Mouse (Mus musculus) CH12.LX (cell line): ENCODE measurements around the gene Ssr1. TPM values are rescaled to one million over a fixed set of nuclear protein-coding genes. Genes with fewer than 3 reads are reported as not detected.

Experiments used
- DNase-seq: peaks from one replicate; pipeline ENCODE4 v3.0.0-alpha.2; 2013; ENCODE audit errors: extremely low read depth
- H3K27ac ChIP-seq: 2 replicates; pipeline ENCODE4 v1.5.1; 2012; ENCODE audit warnings: low read depth, mild to moderate bottlenecking, control low read depth, moderate library complexity; ENCODE audit not compliant: insufficient read depth
- H3K27me3 ChIP-seq: replicated peaks from 2 replicates; pipeline ENCODE3; 2012; ENCODE audit warnings: inconsistent platforms
- H3K36me3 ChIP-seq, 2 experiments: replicated peaks in 1 of 2; 2 replicates each; pipeline versions ENCODE3 to v1.6.1; 2012; ENCODE audit warnings: inconsistent platforms in 1 of 2, low read length in 1 of 2, mild to moderate bottlenecking in 1 of 2, mixed read lengths in 1 of 2, moderate library complexity in 1 of 2; ENCODE audit not compliant: control insufficient read depth in 1 of 2, insufficient read depth in 1 of 2
- H3K4me1 ChIP-seq, 2 experiments: 2 replicates each; pipeline ENCODE4 v1.6.1; 2012; ENCODE audit warnings: inconsistent platforms in 1 of 2, moderate library complexity in 1 of 2; ENCODE audit not compliant: insufficient read depth in 2 of 2, control insufficient read depth in 1 of 2
- H3K4me2 ChIP-seq: 2 replicates; pipeline ENCODE4 v1.6.1; 2012; ENCODE audit warnings: low read depth, mild to moderate bottlenecking, control low read depth; ENCODE audit not compliant: poor library complexity, insufficient read depth, severe bottlenecking
- H3K4me3 ChIP-seq, 3 experiments: fragments of 150-350 bp in 1 of 3; sonication (generic) in 1 of 3; replicated peaks in 1 of 3; 2 replicates each; pipeline versions ENCODE3 to v1.5.1; 2011 to 2012; ENCODE audit warnings: low read depth in 2 of 3, low read length in 2 of 3, mild to moderate bottlenecking in 2 of 3, moderate library complexity in 2 of 3, control low read depth in 1 of 3, improper control_type of control experiment in 1 of 3, inconsistent platforms in 1 of 3, mixed read lengths in 1 of 3; ENCODE audit not compliant: poor library complexity in 1 of 3
- H3K79me2 ChIP-seq: replicated peaks from 2 replicates; pipeline ENCODE4 v1.6.1; 2012; ENCODE audit warnings: mild to moderate bottlenecking, moderate library complexity; ENCODE audit not compliant: control insufficient read depth, poor library complexity, insufficient read depth, severe bottlenecking; ENCODE audit errors: extremely low read depth
- H3K9ac ChIP-seq: 2 replicates; pipeline ENCODE4 v1.6.1; 2012; ENCODE audit warnings: low read depth, mild to moderate bottlenecking, control low read depth, moderate library complexity; ENCODE audit not compliant: insufficient read depth
- H3K9me3 ChIP-seq: replicated peaks from 2 replicates; pipeline ENCODE3; 2012; ENCODE audit warnings: low read length, inconsistent platforms, mixed read lengths
- BHLHE40 ChIP-seq: IDR thresholded peaks from 2 replicates; pipeline ENCODE4 v1.6.1; 2011; ENCODE audit warnings: mild to moderate bottlenecking, low read depth, low read length, improper control_type of control experiment
- CHD2 ChIP-seq: IDR thresholded peaks from 2 replicates; pipeline ENCODE4 v1.6.1; 2011; ENCODE audit warnings: low read length, improper control_type of control experiment
- E2F4 ChIP-seq: IDR thresholded peaks from 2 replicates; pipeline ENCODE4 v1.6.1; 2011; ENCODE audit warnings: low read depth, low read length, improper control_type of control experiment; ENCODE audit not compliant: insufficient replicate concordance
- ELF1 ChIP-seq: IDR thresholded peaks from 2 replicates; pipeline ENCODE4 v1.6.1; 2014; ENCODE audit warnings: low read depth, mild to moderate bottlenecking, inconsistent platforms, low read length, improper control_type of control experiment
- EP300 ChIP-seq: IDR thresholded peaks from 2 replicates; pipeline ENCODE4 v1.6.1; 2011; ENCODE audit warnings: low read length, improper control_type of control experiment
- IRF4 ChIP-seq: IDR thresholded peaks from 2 replicates; pipeline ENCODE4 v1.6.1; 2014; ENCODE audit warnings: low read depth, mild to moderate bottlenecking, inconsistent platforms, low read length, improper control_type of control experiment
- MXI1 ChIP-seq: IDR thresholded peaks from 2 replicates; pipeline ENCODE4 v1.6.1; 2011; ENCODE audit warnings: mild to moderate bottlenecking, low read depth, low read length, improper control_type of control experiment
- PAX5 ChIP-seq: IDR thresholded peaks from 2 replicates; pipeline ENCODE4 v1.6.1; 2012; ENCODE audit warnings: low read length, inconsistent platforms, mixed read lengths
- POLR2A ChIP-seq: IDR thresholded peaks from 2 replicates; pipeline ENCODE4 v1.6.1; 2011; ENCODE audit warnings: low read depth, mild to moderate bottlenecking, improper control_type of control experiment, low read length
- POLR2AphosphoS2 ChIP-seq: IDR thresholded peaks from 2 replicates; pipeline ENCODE4 v1.6.1; 2011; ENCODE audit warnings: low read depth, low read length, improper control_type of control experiment
- RCOR1 ChIP-seq: conservative IDR thresholded peaks from 2 replicates; pipeline ENCODE4 v1.6.1; 2012; ENCODE audit warnings: low read depth, mild to moderate bottlenecking, inconsistent platforms, low read length, improper control_type of control experiment
- SIN3A ChIP-seq: IDR thresholded peaks from 2 replicates; pipeline ENCODE4 v1.6.1; 2012; ENCODE audit warnings: low read length, improper control_type of control experiment, inconsistent platforms
- SMC3 ChIP-seq: IDR thresholded peaks from 2 replicates; pipeline ENCODE4 v1.6.1; 2011; ENCODE audit warnings: low read depth, low read length, improper control_type of control experiment
- TBP ChIP-seq: conservative IDR thresholded peaks from 2 replicates; pipeline ENCODE4 v1.6.1; 2011; ENCODE audit warnings: low read depth, low read length, improper control_type of control experiment
- TCF12 ChIP-seq: IDR thresholded peaks from 2 replicates; pipeline ENCODE4 v1.6.1; 2014; ENCODE audit warnings: low read depth, mild to moderate bottlenecking, inconsistent platforms, low read length, improper control_type of control experiment
- USF2 ChIP-seq: conservative IDR thresholded peaks from 2 replicates; pipeline ENCODE4 v1.6.1; 2011; ENCODE audit warnings: low read depth, low read length, improper control_type of control experiment
- ZC3H11A ChIP-seq: IDR thresholded peaks from 2 replicates; pipeline ENCODE4 v1.6.1; 2012; ENCODE audit warnings: low read depth, mild to moderate bottlenecking, inconsistent platforms, low read length, improper control_type of control experiment
- ZNF384 ChIP-seq: IDR thresholded peaks from 2 replicates; pipeline ENCODE4 v1.6.1; 2012; ENCODE audit warnings: low read depth, low read length, improper control_type of control experiment, inconsistent platforms
- dilution Hi-C: fragments of 300-500 bp; cut with MboI; formaldehyde crosslinking; loops from 2 replicates; pipeline ENCODE4 v1.14.3; 2020; ENCODE audit warnings: low sequenced_read_pairs; ENCODE audit not compliant: extremely low pct_unique_long_range_greater_than_20kb, extremely low pct_ligation_motif_present
- in situ Hi-C: fragments of 300-500 bp; cut with MboI; formaldehyde crosslinking; loops from 3 replicates; pipeline ENCODE4 v1.14.3; 2019; ENCODE audit warnings: low sequenced_read_pairs, low pct_ligation_motif_present, low pct_unique_long_range_greater_than_20kb, mixed read lengths
- polyA plus RNA-seq: library from polyadenylated mRNA; unstranded; fragments of >175 nt; gene quantifications from 2 replicates; pipeline ENCODE4 v1.2.1, GENCODE M21; 2012; ENCODE audit warnings: low read depth; ENCODE audit not compliant: insufficient read length
- total RNA-seq, 2 experiments: library from RNA; depleted of rRNA; stranded (reverse); fragments of 300-350 nt in 1 of 2; fragments of >200 nt in 1 of 2; gene quantifications; 2 replicates each; pipeline ENCODE4 v1.2.3; 2012 to 2014

Gene Ssr1
- total and polyA plus RNA-seq, 3 experiments = 67.1 to 167 (median 145) TPM

DNA sequence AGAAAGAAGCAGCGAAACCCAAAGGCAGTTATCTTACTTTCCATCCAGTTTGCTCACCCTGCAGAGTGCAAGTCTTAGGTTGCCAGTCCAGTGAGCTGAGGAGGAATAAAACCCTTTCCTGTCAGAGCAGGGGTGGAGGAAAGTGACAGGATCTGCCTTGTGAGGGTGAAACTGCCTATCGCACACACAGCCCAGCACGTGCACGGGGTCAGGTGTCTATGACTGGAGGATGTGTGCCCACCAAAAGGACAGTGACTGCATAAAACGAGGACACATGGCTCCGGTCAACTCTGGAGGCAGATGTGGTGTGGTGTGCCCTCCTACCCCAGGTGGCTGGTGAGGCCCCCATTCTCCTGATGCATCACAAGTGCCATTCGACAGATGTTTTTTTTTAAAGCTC lies 34.1 kb downstream of the Ssr1 start:
- Histone ChIP-seq H3K4me3 (no peak overlapping the region), H3K4me2 (no peak overlapping the region), H3K27ac (no peak overlapping the region), H3K9ac (no peak overlapping the region), H3K4me1 (peaks cover 9 to 40% of the 10 kb centered on the region in 2 experiments), H3K9me3 (peaks cover 6% of the 10 kb centered on the region), H3K27me3 (no peaks in the 10 kb centered on the region), H3K36me3 (no peaks in the 10 kb centered on the region), H3K79me2 (no peaks in the 10 kb centered on the region)
- DNase-seq = no peak
- TF ChIP-seq PAX5 (no peak), BHLHE40 (0 out of 2 replicates have a peak, but pooled peaks have one; percentile 33), TCF12 (peak; percentile 39; the same call in 1 of the 2 replicates)
- in situ Hi-C loops (loop anchor here (5.0 to 25.0 kb wide), 2 partner anchors 423 to 508 kb away; no protein-coding TSS in a partner anchor), dilution Hi-C loops (no loop called here)

DNA sequence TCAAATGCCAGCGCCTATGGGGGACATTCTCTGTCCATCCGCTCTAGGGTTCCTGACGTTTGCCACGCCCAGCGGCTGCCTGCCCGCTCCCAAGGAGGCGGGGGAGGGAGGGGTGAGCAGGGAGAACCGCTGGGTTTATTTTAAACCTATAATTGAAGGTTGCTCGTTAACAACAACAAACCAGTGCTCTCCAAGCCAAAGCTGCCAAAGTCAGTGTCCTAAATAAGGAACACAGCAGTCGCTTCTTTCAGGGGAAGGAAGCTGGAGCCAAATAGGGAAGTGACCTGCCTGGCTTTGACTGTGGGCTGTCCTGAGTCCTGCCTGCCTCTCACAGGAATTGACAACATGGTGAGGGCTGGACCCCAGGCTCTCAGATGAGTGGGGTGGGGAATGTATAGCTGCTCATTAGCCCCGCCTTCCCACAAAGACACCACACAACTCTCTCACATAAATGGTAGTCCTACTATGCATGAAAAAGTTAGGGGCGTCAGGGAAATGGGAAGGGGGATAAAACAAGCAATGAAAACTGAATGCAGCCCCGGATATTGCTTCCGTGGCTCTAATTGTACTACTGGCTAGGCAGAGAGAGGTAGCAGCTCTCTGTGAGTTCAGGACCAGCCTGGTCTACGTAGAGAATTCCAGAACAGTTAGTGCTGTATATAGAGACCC lies 34.6 kb downstream of the Ssr1 start:
- no peak overlapping the region for H3K9ac ChIP-seq
- H3K36me3 ChIP-seq = no peaks in the 10 kb centered on the region
- H3K4me2 ChIP-seq = no peak overlapping the region
- H3K79me2 ChIP-seq = no peaks in the 10 kb centered on the region
- no peak for TF ChIP-seq IRF4
- TF ChIP-seq ZC3H11A = no peak
- no peak for TF ChIP-seq CHD2
- TF ChIP-seq RCOR1 = no peak
- no peak for TF ChIP-seq ZNF384
- no peak for TF ChIP-seq POLR2A
- no peak for TF ChIP-seq E2F4
- no peak for TF ChIP-seq POLR2AphosphoS2
- no peak for TF ChIP-seq ELF1
- no peak for TF ChIP-seq TBP
- TF ChIP-seq MXI1 = no peak
- TF ChIP-seq SMC3 = no peak
- no peak for TF ChIP-seq EP300
- TF ChIP-seq USF2 = no peak
- TF ChIP-seq SIN3A = no peak
- H3K9me3 ChIP-seq = peaks cover 6% of the 10 kb centered on the region
- no peak for DNase-seq
- no peak overlapping the region for H3K27ac ChIP-seq
- peaks cover 9 to 35% of the 10 kb centered on the region in 2 experiments for H3K4me1 ChIP-seq
- dilution Hi-C loops = no loop called here
- H3K27me3 ChIP-seq = no peaks in the 10 kb centered on the region
- in situ Hi-C loops = loop anchor here (25.0 kb wide), 1 partner anchor 422 kb away; no protein-coding TSS in a partner anchor
- H3K4me3 ChIP-seq = no peak overlapping the region
